Mouse (Mus musculus) liver, embryonic 11.5 days (tissue): Measurements from ENCODE around the gene Gngt2. TPM values are rescaled to one million over a fixed set of nuclear protein-coding genes. Genes with fewer than 3 reads are reported as not detected.

Experiments
- ATAC-seq: fragments of 200-750 bp; cut with Nextera tagmentation; replicated peaks from 2 replicates; pipeline ENCODE4 v1.8.0; 2017; ENCODE audit warnings: moderate number of reproducible peaks, mild to moderate bottlenecking, moderate TSS enrichment, moderate library complexity; ENCODE audit not compliant: low FRiP score
- DNase-seq: peaks from one replicate; pipeline ENCODE4 v3.0.0-alpha.2; 2017; ENCODE audit warnings: low spot score
- H3K27ac ChIP-seq: fragments of 300-500 bp; sonication (generic); 2 replicates; pipeline ENCODE4 v1.5.1; 2014; ENCODE audit warnings: mild to moderate bottlenecking, low read depth, low read length, control low read depth
- H3K27me3 ChIP-seq: fragments of 300-500 bp; sonication (generic); replicated peaks from 2 replicates; pipeline ENCODE4 v1.6.1; 2014; ENCODE audit warnings: low read length, mixed read lengths; ENCODE audit not compliant: control insufficient read depth, insufficient read depth
- H3K36me3 ChIP-seq: fragments of 300-500 bp; sonication (generic); 2 replicates; pipeline ENCODE4 v1.6.1; 2014; ENCODE audit warnings: mild to moderate bottlenecking, low read length, moderate library complexity, mixed read lengths; ENCODE audit not compliant: control insufficient read depth, insufficient read depth
- H3K4me1 ChIP-seq: fragments of 300-500 bp; sonication (generic); replicated peaks from 2 replicates; pipeline ENCODE4 v1.6.1; 2014; ENCODE audit warnings: low read length, mixed read lengths; ENCODE audit not compliant: control insufficient read depth, insufficient read depth
- H3K4me2 ChIP-seq: fragments of 300-500 bp; sonication (generic); 2 replicates; pipeline ENCODE4 v1.6.1; 2014; ENCODE audit warnings: mild to moderate bottlenecking, control low read depth, moderate library complexity
- H3K4me3 ChIP-seq: fragments of 300-500 bp; sonication (generic); 2 replicates; pipeline ENCODE4 v1.5.1; 2014; ENCODE audit warnings: low read depth, low read length, control low read depth
- H3K9ac ChIP-seq: fragments of 300-500 bp; sonication (generic); 2 replicates; pipeline ENCODE4 v1.6.1; 2014; ENCODE audit warnings: low read depth, low read length, control low read depth
- H3K9me3 ChIP-seq: fragments of 300-500 bp; sonication (generic); 2 replicates; pipeline ENCODE4 v1.6.1; 2016; ENCODE audit warnings: low read length, inconsistent platforms, mixed read lengths; ENCODE audit not compliant: control insufficient read depth
- whole genome bisulfite sequencing: fragments of 180-500 bp; shearing (Covaris S2); extraction: QIAGEN DNeasy Blood & Tissue Kit; methylation state at CpG from one replicate; pipeline ENCODE4 v1.1.7; 2014; 5-methylcytosine and 5-hydroxymethylcytosine counted together
- polyA plus RNA-seq: library from polyadenylated mRNA; unstranded; fragments of >200 nt; fragmentation: Nextera tagmentation; extraction: Ambion mirVana; gene quantifications from 2 replicates; pipeline ENCODE4 v1.2.1, GENCODE M21; 2014

Gngt2 gene
- polyA plus RNA-seq, 1 experiment from 2014 or later = 19.5 TPM

GRCm38 (mm10) chr11:95828181-95828964 is 8.6 kb upstream of the Gngt2 start:
- DNase-seq = no peak
- peaks cover 35% of the 10 kb centered on the region for H3K4me1 ChIP-seq
- H3K27me3 ChIP-seq = peaks cover 60% of the 10 kb centered on the region
- no peak overlapping the region for H3K4me2 ChIP-seq
- no peak overlapping the region for H3K4me3 ChIP-seq
- no peaks in the 10 kb centered on the region for H3K9me3 ChIP-seq
- 57% methylated on average over 11 of the region's 11 CpGs for WGBS
- no peak for ATAC-seq
- no peak overlapping the region for H3K27ac ChIP-seq
- no peaks in the 10 kb centered on the region for H3K36me3 ChIP-seq
- H3K9ac ChIP-seq = no peak overlapping the region

DNA sequence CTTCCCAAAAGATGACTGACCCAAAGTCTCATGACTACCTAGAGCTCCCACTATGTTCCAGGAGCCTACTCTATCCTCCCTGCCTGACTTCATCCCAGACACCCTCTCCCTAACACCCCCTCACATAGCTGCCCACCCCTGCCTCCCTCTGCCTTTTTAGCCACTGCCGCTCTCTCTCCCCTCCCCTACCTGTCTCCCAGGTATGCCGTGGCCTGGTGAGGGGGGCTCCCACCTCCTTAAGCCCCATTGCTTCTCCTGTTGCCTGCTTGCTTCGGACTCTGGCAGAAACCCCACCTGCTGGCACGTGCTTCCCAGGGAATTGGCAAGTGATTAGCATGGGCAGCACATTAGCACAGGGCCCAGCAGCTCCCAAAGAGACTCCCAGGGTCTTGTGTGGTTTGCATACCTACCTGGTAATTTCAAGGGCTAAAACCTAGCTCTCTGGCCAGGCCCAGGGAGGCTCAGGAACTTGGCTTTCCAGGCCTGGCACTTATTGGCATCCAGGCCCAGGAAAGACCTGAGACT is 7.4 kb upstream of the Gngt2 start:
- H3K4me1 ChIP-seq = peaks cover 44% of the 10 kb centered on the region

DNA sequence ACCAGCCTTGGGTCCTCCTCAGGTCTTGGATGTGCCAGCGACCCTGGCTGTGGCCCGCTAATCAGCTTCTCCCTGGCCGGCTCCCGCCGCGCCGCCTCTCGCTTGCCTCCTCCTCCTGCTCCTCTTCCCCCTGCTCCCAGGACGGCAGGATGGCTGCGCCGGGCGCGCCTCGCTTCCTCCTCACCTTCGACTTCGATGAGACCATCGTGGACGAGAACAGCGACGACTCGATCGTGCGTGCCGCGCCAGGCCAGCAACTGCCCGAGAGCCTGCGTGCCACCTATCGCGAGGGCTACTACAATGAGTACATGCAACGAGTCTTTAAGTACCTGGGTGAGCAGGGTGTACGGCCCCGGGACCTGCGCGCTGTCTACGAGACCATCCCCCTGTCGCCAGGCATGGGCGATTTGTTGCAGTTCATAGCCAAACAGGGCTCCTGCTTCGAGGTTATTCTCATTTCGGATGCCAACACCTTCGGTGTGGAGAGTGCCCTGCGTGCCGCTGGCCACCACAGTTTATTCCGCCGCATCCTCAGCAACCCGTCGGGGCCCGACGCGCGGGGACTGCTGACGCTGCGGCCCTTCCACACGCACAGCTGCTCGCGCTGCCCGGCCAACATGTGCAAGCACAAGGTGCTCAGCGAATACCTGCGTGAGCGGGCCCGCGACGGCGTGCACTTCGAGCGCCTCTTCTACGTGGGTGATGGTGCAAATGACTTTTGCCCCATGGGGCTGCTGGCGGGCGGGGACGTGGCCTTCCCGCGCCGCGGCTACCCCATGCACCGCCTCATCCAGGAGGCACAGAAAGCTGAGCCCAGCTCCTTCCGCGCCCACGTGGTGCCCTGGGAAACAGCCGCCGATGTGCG is 6.4 kb upstream of the Gngt2 start:
- 4% methylated on average over 80 of the region's 80 CpGs for WGBS
- DNase-seq (peak; percentile 56), ATAC-seq (no peak)
- H3K4me3 ChIP-seq = peak overlapping the region; percentile 39
- peak overlapping the region; percentile 3; the same call in 1 of the 2 replicates for H3K9ac ChIP-seq
- H3K4me2 ChIP-seq = peak overlapping the region; percentile 63
- peaks cover 48% of the 10 kb centered on the region for H3K4me1 ChIP-seq
- peaks cover 65% of the 10 kb centered on the region for H3K27me3 ChIP-seq
- no peak overlapping the region for H3K27ac ChIP-seq
- no peaks in the 10 kb centered on the region for H3K9me3 ChIP-seq
- H3K36me3 ChIP-seq = no peaks in the 10 kb centered on the region

More for the DNA sequence above, 7.4 kb upstream of the Gngt2 start:
- Histone ChIP-seq H3K4me3 (no peak overlapping the region), H3K4me2 (no peak overlapping the region), H3K9me3 (no peaks in the 10 kb centered on the region), H3K36me3 (no peaks in the 10 kb centered on the region), H3K27me3 (peaks cover 71% of the 10 kb centered on the region), H3K9ac (no peak overlapping the region), H3K27ac (no peak overlapping the region)
- no peak for ATAC-seq
- 48% methylated on average over 4 of the region's 4 CpGs for WGBS
- no peak for DNase-seq

- H3K4me2 ChIP-seq = peak overlapping the region; percentile 63
- 6% methylated on average over 10 of the region's 10 CpGs for WGBS
- no peaks in the 10 kb centered on the region for H3K36me3 ChIP-seq
- H3K4me3 ChIP-seq = peak overlapping the region; percentile 39
- no peak overlapping the region; the same call in 1 of the 2 replicates for H3K27ac ChIP-seq
- 0 out of 2 replicates have a peak overlapping the region, but pooled peaks have one; percentile 3 for H3K9ac ChIP-seq
- DNase-seq (peak; percentile 58), ATAC-seq (no peak)
- peaks cover 52% of the 10 kb centered on the region for H3K4me1 ChIP-seq
- peaks cover 64% of the 10 kb centered on the region for H3K27me3 ChIP-seq
- no peaks in the 10 kb centered on the region for H3K9me3 ChIP-seq
Observed at GRCm38 (mm10) chr11:95831276-95831619, 5.8 kb upstream of the Gngt2 start.

DNA sequence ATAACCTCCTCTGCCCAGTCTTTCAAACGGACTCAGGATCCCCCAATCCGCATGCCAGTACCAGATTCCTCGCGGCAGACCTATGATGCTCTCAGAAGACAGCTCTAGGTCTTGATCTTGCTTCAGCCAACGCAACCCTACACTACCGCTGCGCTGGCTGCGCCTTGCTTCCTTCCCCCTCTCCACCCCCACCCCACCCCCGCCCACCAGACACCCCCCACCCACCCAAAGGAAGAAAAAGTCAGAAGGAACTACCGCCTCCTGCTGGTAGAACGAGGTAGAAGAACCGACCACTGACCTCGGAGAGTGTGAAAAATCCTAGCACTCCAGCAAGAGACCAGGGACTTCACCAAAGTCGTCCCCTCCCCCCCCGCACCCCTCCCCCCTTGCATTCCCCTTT is 5.4 kb upstream of the Gngt2 start:
- ATAC-seq (no peak), DNase-seq (no peak)
- peaks cover 64% of the 10 kb centered on the region for H3K27me3 ChIP-seq
- no peaks in the 10 kb centered on the region for H3K36me3 ChIP-seq
- H3K4me2 ChIP-seq = peak overlapping the region; percentile 63
- 7% methylated on average over 15 of the region's 15 CpGs for WGBS
- H3K9ac ChIP-seq = no peak overlapping the region
- no peak overlapping the region; the same call in 1 of the 2 replicates for H3K27ac ChIP-seq
- peak overlapping the region; percentile 39; the same call in 1 of the 2 replicates for H3K4me3 ChIP-seq
- H3K9me3 ChIP-seq = no peaks in the 10 kb centered on the region
- peaks cover 50% of the 10 kb centered on the region for H3K4me1 ChIP-seq

GRCm38 (mm10) chr11:95832129-95833005 is 4.6 kb upstream of the Gngt2 start:
- Histone ChIP-seq H3K9me3 (no peaks in the 10 kb centered on the region), H3K36me3 (no peaks in the 10 kb centered on the region), H3K27me3 (peaks cover 64% of the 10 kb centered on the region), H3K4me2 (0 out of 2 replicates have a peak overlapping the region, but pooled peaks have one; percentile 2), H3K27ac (no peak overlapping the region), H3K4me3 (no peak overlapping the region), H3K4me1 (peaks cover 44% of the 10 kb centered on the region), H3K9ac (no peak overlapping the region)
- 59% methylated on average over 18 of the region's 18 CpGs for WGBS
- no peak for DNase-seq
- no peak for ATAC-seq

DNA sequence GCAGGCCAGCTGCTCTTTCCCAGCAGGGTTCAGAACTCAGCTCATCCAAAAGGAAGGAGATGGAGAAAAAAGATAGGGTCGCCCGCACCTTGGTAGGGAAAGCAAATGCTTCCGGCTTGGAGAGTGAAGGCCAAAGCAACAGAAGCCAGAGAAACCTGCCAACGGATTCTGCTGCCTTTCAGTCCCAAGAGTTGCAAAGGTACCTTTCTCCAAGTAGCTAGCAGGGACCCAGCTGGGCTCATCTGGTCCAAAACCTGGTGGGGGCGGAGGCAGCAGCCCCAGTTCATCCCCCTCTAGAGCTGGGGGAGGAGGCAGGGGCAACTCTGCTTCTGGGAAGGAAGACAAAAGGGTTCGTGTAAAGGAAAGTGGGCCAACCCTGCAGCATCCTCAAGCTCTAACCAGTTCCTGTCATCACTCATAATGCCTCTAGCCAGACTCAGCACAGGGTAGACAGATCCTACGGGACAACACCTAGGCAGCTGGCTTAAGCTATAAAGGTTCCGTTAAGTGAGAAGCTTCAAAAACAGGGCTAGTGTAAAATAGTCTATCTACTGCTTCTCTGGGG is 3.9 kb upstream of the Gngt2 start:
- DNase-seq (no peak), ATAC-seq (no peak)
- H3K4me3 ChIP-seq = no peak overlapping the region
- H3K27me3 ChIP-seq = peaks cover 64% of the 10 kb centered on the region
- no peaks in the 10 kb centered on the region for H3K36me3 ChIP-seq
- H3K4me2 ChIP-seq = no peak overlapping the region
- H3K4me1 ChIP-seq = peaks cover 44% of the 10 kb centered on the region
- 44% methylated on average over 8 of the region's 8 CpGs for WGBS
- H3K9me3 ChIP-seq = no peaks in the 10 kb centered on the region
- no peak overlapping the region for H3K9ac ChIP-seq
- H3K27ac ChIP-seq = no peak overlapping the region
